Mouse (Mus musculus) forebrain, embryonic 15.5 days (tissue): ENCODE measurements at regions not wholly inside any gene's neighbourhood (a gene's known extent, or its start where the extent isn't known, plus 50 kb on each side); places are given as distances from the start of the nearest gene placed in this dataset.
A peak's percentile ranks its signal among the peaks of the same experiment; 100 is the strongest.

Source experiments
- ATAC-seq: fragments of 200-750 bp; cut with Nextera tagmentation; replicated peaks from 2 replicates; pipeline ENCODE4 v1.8.0; 2017; ENCODE audit warnings: mild to moderate bottlenecking, moderate TSS enrichment, moderate library complexity
- H3K27ac ChIP-seq: fragments of 300-500 bp; sonication (generic); replicated peaks from 2 replicates; pipeline ENCODE4 v1.5.1; 2015; ENCODE audit warnings: mild to moderate bottlenecking, inconsistent platforms
- H3K27me3 ChIP-seq: fragments of 300-500 bp; sonication (generic); 2 replicates; pipeline ENCODE4 v1.6.1; 2015; ENCODE audit warnings: inconsistent platforms
- H3K36me3 ChIP-seq: fragments of 300-500 bp; sonication (generic); 2 replicates; pipeline ENCODE4 v1.6.1; 2015; ENCODE audit warnings: mild to moderate bottlenecking, inconsistent platforms
- H3K4me1 ChIP-seq: fragments of 300-500 bp; sonication (generic); 2 replicates; pipeline ENCODE4 v1.6.1; 2015; ENCODE audit warnings: inconsistent platforms
- H3K4me2 ChIP-seq: fragments of 300-500 bp; sonication (generic); replicated peaks from 2 replicates; pipeline ENCODE4 v1.6.1; 2015; ENCODE audit warnings: mild to moderate bottlenecking, inconsistent platforms
- H3K4me3 ChIP-seq: fragments of 300-500 bp; sonication (generic); 2 replicates; pipeline ENCODE4 v1.5.1; 2015; ENCODE audit warnings: mild to moderate bottlenecking, inconsistent platforms
- H3K9ac ChIP-seq: fragments of 300-500 bp; sonication (generic); replicated peaks from 2 replicates; pipeline ENCODE4 v1.6.1; 2015; ENCODE audit warnings: mild to moderate bottlenecking, inconsistent platforms
- H3K9me3 ChIP-seq: fragments of 300-500 bp; sonication (generic); 2 replicates; pipeline ENCODE4 v1.6.1; 2016; ENCODE audit warnings: inconsistent platforms
- WGBS: fragments of 180-500 bp; shearing (Covaris S2); methylation state at CpG from one replicate; pipeline ENCODE4 v1.1.7; 2015; ENCODE audit warnings: mixed read lengths; 5-methylcytosine and 5-hydroxymethylcytosine counted together

DNA sequence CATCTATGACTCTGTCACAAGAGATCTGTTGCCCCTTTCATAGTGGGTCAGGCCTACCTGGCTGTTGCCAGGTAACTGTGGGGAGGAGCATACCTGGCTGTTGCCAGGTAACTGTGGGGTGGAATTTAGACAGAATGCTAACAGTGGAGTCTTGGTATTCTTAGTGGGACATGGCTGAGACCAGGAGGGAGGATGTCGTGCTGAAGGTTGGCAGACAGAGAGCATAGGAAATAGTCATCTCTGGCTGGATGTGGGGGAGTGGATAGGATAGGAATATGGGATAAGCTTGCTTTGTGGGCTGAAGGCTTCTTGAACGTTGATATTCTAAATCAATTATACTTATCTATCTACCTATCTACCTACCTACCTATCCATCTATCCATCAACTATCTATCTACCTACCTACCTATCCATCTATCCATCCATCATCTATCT, 79.2 kb upstream of the Cpsf6 start:
- H3K36me3 ChIP-seq: no peaks in the 10 kb centered on the region
- H3K9me3 ChIP-seq: no peaks in the 10 kb centered on the region
- no peak overlapping the region for H3K9ac ChIP-seq
- H3K4me2 ChIP-seq: no peak overlapping the region
- no peak overlapping the region for H3K27ac ChIP-seq
- no peak for ATAC-seq
- WGBS: 95% methylated on average over 2 of the region's 2 CpGs
- H3K4me1 ChIP-seq: no peaks in the 10 kb centered on the region
- no peaks in the 10 kb centered on the region for H3K27me3 ChIP-seq
- H3K4me3 ChIP-seq: no peak overlapping the region

- WGBS: 82% methylated on average over 11 of the region's 11 CpGs
- no peak for ATAC-seq
- H3K27ac ChIP-seq: no peak overlapping the region
Measured at GRCm38 (mm10) chr10:117458271-117459040, 78.6 kb upstream of the Cpsf6 start.

DNA sequence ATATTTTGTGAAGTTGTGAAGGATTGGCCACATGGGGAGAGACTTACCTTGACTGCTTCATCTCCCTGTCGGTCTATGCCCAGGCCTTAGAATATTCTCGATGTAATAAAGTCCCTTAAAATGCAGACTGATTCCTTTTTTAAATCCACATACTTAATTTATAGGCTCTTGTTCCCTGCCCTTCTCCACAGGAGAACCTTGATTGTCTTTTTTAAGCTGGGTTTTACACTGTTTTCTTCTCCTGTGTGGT, 77.8 kb upstream of the Cpsf6 start:
- Histone ChIP-seq H3K4me1 (no peaks in the 10 kb centered on the region), H3K4me3 (no peak overlapping the region), H3K27me3 (no peaks in the 10 kb centered on the region), H3K9me3 (no peaks in the 10 kb centered on the region), H3K36me3 (no peaks in the 10 kb centered on the region), H3K9ac (no peak overlapping the region), H3K4me2 (no peak overlapping the region), H3K27ac (no peak overlapping the region)
- WGBS: 53% methylated on average over 2 of the region's 2 CpGs
- no peak for ATAC-seq

More at GRCm38 (mm10) chr10:117458271-117459040, 78.6 kb upstream of the Cpsf6 start:
- H3K36me3 ChIP-seq: no peaks in the 10 kb centered on the region
- no peak overlapping the region for H3K4me2 ChIP-seq
- H3K27me3 ChIP-seq: no peaks in the 10 kb centered on the region
- H3K4me1 ChIP-seq: no peaks in the 10 kb centered on the region
- no peaks in the 10 kb centered on the region for H3K9me3 ChIP-seq
- no peak overlapping the region for H3K9ac ChIP-seq
- H3K4me3 ChIP-seq: no peak overlapping the region

DNA sequence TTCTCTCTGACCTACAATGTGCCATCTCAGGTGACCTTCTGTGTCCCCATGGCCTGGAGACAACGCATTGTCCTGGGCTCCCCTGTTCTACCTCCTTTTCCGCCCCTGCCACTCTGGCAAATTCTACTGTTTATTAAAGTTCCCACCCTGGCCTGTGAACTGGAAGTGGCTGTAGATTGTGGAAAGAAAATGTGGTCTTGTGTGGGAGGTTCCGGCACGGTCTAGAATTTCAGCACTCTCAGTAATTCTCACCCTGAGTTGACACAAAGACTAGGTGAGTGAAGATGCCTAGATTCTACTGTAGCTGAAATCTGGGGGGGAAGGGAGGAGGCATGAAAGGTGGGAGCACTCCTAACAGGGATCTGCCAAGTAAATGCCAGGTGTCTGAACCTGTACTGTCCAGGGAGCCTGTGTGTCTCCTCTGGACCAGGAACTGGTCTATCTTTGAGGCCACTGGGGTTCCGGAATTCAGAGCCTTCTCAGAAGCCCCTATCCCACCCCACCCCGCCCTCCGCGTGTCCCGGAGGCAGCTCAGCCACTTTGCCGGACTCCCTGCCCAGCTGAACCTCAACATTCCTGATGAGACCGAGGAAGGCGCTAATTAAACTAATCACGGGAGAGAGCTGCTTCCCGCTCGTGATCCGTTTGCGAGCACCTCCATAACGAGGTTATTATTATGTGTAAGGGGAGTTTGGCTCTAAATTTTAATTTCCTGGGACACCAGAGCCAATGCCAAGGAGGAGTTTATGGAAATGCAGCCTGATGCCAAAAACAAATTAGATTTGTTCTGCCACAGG, 77.3 kb upstream of the Cpsf6 start:
- no peak overlapping the region for H3K4me2 ChIP-seq
- H3K9ac ChIP-seq: no peak overlapping the region
- no peak overlapping the region for H3K4me3 ChIP-seq
- 42% methylated on average over 18 of the region's 18 CpGs for WGBS
- ATAC-seq: no peak
- no peaks in the 10 kb centered on the region for H3K36me3 ChIP-seq
- no peak overlapping the region for H3K27ac ChIP-seq
- no peaks in the 10 kb centered on the region for H3K4me1 ChIP-seq
- H3K9me3 ChIP-seq: no peaks in the 10 kb centered on the region
- H3K27me3 ChIP-seq: no peaks in the 10 kb centered on the region

DNA sequence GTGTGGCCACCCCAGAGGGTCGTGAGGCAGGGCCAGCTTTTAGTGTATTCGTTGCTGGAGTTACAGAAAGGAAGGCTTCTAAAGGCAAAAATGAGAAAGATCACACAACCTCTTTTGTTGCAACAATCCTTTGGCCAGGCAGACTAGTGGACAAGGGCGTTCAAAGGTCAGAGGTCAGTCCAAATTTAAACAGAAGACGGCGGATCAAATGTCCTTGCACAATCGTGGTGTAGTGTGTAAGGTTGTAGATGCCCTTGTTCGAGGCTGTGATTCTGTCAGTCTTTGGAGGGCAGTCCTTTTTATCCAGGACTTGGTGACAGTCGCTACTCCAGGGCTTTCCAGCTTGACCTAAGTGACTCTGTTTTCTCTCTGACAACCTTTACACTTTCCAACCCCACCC, 76.6 kb upstream of the Cpsf6 start:
- H3K9me3 ChIP-seq: no peaks in the 10 kb centered on the region
- ATAC-seq: no peak
- no peak overlapping the region for H3K4me3 ChIP-seq

GRCm38 (mm10) chr10:117455595-117456302, 75.9 kb upstream of the Cpsf6 start:
- Histone ChIP-seq H3K4me2 (no peak overlapping the region), H3K27ac (no peak overlapping the region), H3K4me3 (no peak overlapping the region), H3K9me3 (no peaks in the 10 kb centered on the region), H3K9ac (no peak overlapping the region), H3K27me3 (no peaks in the 10 kb centered on the region), H3K4me1 (no peaks in the 10 kb centered on the region), H3K36me3 (no peaks in the 10 kb centered on the region)
- ATAC-seq: peak; percentile 46; the same call in 1 of the 2 replicates
- WGBS: 77% methylated on average over 9 of the region's 9 CpGs

More for the DNA sequence above, 76.6 kb upstream of the Cpsf6 start:
- Histone ChIP-seq H3K27me3 (no peaks in the 10 kb centered on the region), H3K36me3 (no peaks in the 10 kb centered on the region), H3K4me1 (no peaks in the 10 kb centered on the region), H3K4me2 (no peak overlapping the region), H3K27ac (no peak overlapping the region), H3K9ac (no peak overlapping the region)
- WGBS: 81% methylated on average over 8 of the region's 8 CpGs

GRCm38 (mm10) chr10:117454711-117455591, 75.1 kb upstream of the Cpsf6 start:
- peak; percentile 41; the same call in 1 of the 2 replicates for ATAC-seq
- Histone ChIP-seq H3K27ac (no peak overlapping the region), H3K36me3 (no peaks in the 10 kb centered on the region), H3K4me2 (no peak overlapping the region), H3K9ac (no peak overlapping the region), H3K4me3 (no peak overlapping the region), H3K4me1 (no peaks in the 10 kb centered on the region), H3K27me3 (no peaks in the 10 kb centered on the region), H3K9me3 (no peaks in the 10 kb centered on the region)
- WGBS: 68% methylated on average over 12 of the region's 12 CpGs

DNA sequence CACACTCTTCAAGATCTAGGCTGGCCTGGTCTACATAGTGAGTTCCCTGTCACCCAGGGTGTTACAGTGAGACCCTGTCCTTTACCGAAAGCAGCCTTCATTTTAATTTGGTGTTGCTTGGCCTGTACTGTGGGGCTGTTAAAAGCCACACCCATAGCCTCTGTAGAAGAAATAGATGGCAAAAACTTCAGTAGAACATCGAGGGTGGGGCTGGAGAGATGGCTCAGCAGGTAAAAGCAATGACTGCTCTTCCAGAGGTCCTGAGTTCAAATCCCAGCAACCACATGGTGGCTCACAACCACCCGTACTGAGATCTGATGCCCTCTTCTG, 74.3 kb upstream of the Cpsf6 start:
- Histone ChIP-seq H3K36me3 (no peaks in the 10 kb centered on the region), H3K4me1 (no peaks in the 10 kb centered on the region), H3K27me3 (no peaks in the 10 kb centered on the region), H3K9ac (no peak overlapping the region), H3K4me2 (no peak overlapping the region), H3K27ac (no peak overlapping the region), H3K9me3 (no peaks in the 10 kb centered on the region), H3K4me3 (no peak overlapping the region)
- no peak for ATAC-seq
- WGBS: 88% methylated on average over 3 of the region's 3 CpGs

DNA sequence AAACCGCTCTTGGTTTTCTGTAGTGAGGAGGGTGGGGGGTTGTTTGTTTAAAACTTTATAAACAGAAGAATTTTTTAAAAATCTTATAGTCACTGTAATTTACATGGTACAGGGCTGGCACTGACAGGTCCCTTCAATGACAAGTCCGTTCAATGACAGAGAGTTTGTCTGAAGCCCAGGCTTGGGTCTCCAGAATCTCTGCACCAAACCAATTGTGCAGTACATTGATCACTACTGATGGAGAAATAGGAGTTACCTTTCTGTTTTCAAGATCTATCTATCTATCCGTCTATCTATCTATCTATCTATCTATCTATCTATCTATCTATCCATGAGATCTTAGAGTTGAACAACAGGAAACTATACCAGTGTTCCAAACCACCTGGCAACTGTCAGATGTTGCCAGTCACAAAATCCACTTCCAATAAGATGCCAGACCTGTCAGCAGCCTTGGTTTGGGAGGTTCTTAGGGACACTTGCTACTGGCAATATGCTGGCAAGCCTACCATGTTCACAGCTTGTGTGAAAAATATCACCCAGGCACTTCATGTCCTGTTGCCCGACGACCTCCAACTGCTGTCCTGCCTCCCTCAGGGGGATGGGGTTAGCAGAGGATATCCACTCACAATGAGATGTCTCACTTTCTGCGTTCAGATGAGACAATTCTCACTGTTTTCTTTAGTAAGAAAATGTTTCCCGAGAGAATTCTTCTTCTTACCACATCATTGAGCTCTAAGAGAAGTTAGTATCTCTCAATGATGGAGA, 73.8 kb upstream of the Cpsf6 start:
- no peaks in the 10 kb centered on the region for H3K36me3 ChIP-seq
- no peak for ATAC-seq
- H3K4me2 ChIP-seq: no peak overlapping the region
- no peak overlapping the region for H3K27ac ChIP-seq
- no peaks in the 10 kb centered on the region for H3K27me3 ChIP-seq
- WGBS: 84% methylated on average over 7 of the region's 7 CpGs
- H3K4me3 ChIP-seq: no peak overlapping the region
- H3K9ac ChIP-seq: no peak overlapping the region
- H3K4me1 ChIP-seq: no peaks in the 10 kb centered on the region
- H3K9me3 ChIP-seq: no peaks in the 10 kb centered on the region

DNA sequence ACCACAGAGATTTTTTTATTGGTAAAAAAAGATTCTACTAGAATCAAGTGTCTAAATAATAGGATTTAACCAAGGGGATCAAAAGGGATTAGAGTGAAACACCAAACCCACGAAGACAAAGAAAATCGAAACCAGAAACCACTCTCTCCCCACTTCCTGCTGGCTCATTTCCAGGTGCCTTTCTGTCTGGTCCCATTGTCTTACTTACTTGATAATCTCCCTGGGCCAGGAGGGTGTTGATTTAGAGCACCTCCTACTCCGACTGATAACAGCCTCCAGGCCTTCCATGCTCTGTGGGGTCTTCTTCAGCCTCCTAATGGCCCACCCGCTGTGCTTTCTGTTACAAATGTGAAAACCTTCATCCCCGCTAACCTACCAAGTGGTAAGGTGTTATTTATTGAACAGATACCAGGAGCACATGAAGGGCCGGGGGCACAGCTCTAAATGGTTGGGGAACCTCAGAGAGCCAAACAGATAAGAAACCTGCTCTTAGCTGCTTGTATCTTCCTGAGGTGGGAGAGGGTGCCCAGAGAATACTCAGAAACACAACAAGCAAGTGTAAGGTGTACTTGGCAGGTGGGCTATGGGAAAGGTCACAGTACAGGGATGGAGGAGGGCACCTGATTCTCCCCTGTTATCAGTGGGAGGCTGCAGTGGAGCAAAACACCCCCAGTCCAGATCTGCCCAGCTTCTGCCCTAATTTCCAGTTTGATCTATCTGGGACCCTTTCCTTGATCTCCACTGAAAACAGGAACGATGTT, 72.6 kb upstream of the Cpsf6 start:
- 25% methylated on average over 7 of the region's 7 CpGs for WGBS
- no peaks in the 10 kb centered on the region for H3K9me3 ChIP-seq
- H3K4me1 ChIP-seq: no peaks in the 10 kb centered on the region
- no peaks in the 10 kb centered on the region for H3K27me3 ChIP-seq
- H3K4me2 ChIP-seq: no peak overlapping the region
- no peaks in the 10 kb centered on the region for H3K36me3 ChIP-seq
- ATAC-seq: no peak
- no peak overlapping the region for H3K27ac ChIP-seq
- H3K4me3 ChIP-seq: no peak overlapping the region
- H3K9ac ChIP-seq: no peak overlapping the region
